Mouse (Mus musculus): ENCODE data around the gene Kcnd3. TPM values are rescaled to one million over a fixed set of nuclear protein-coding genes. Genes with fewer than 3 reads are reported as not detected.

The Kcnd3 gene
- polyA plus RNA-seq, 1 experiment from 2014 or later, result 3.6 TPM

DNA sequence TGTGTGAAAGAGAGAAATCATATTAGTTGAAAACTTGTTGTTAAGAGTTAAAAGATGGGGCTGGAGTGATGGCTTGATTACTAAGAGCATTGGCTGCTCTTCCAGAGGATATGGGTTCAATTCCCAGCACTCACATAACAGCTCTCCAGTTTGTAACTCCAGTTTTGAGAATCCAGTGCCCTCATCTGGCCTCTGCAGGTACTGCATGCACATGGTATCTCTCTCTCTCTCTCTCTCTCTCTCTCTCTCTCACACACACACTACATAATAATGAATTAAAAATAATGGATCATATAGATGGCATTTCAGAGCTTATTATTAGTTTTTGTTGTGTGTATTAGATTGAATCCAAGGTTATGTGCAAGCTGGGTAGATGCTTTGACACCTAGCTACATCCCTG, 29.7 kb upstream of the Kcnd3 start:
- Histone ChIP-seq H3K9ac (no peak overlapping the region), H3K27me3 (replicated peaks) (no peaks in the 10 kb centered on the region), H3K4me1 (no peaks in the 10 kb centered on the region), H3K4me2 (replicated peaks) (no peak overlapping the region), H3K9me3 (peaks cover 9% of the 10 kb centered on the region; the same call in 1 of the 2 replicates), H3K27ac (no peak overlapping the region), H3K36me3 (no peaks in the 10 kb centered on the region), H3K4me3 (no peak overlapping the region)
- ATAC-seq (ENCODE audit: low FRiP score, low read depth), result no peak

DNA sequence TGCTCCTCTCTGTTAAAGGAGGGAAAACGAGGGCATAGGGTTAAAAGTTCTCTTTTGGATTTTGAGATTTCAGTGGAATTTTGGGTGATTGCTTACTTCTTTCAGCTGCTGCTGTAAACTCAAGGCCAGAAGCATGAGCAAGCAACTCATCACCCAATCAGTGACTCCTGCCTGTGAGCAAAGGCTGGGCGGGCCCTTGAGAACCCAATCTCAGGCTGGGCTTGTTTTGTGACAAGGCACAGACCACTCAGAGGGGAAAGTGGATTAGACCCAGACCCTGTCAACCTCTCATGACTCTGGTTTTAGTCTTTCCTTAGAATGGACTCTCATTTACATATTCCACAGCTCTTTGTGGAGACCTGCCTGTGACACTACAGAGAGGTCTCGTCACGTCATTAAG, 28.7 kb upstream of the Kcnd3 start:
- Histone ChIP-seq H3K36me3 (no peaks in the 10 kb centered on the region), H3K4me2 (replicated peaks) (no peak overlapping the region), H3K27me3 (replicated peaks) (no peaks in the 10 kb centered on the region), H3K27ac (no peak overlapping the region), H3K9ac (no peak overlapping the region), H3K4me3 (no peak overlapping the region), H3K9me3 (peaks cover 9% of the 10 kb centered on the region; the same call in 1 of the 2 replicates), H3K4me1 (no peaks in the 10 kb centered on the region)
- ATAC-seq (ENCODE audit: low FRiP score, low read depth), result no peak
- WGBS, result 75% methylated on average over 4 of the region's 4 CpGs

DNA sequence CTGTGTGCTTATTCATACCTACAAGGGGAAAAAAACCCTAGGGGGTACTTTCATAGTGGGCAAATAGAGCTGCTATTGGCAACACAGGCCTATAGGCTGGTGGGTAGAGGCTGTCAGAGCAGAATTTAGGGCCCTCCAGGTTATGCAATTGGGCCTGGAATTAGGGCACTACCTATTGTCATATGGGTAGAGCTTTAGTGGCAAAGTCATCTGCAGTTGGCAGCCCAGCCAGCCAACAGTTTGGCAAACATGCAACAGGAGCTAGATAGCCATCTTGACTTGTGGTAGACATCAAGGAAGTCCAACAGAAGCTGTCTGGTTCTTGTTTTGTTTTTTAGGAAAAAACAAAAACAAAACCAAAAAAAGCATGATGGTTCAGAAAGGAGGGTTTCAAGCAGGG, 23.5 kb upstream of the Kcnd3 start:
- H3K9ac ChIP-seq, result no peak overlapping the region
- no peaks in the 10 kb centered on the region for H3K9me3 ChIP-seq
- H3K27me3 ChIP-seq (replicated peaks), result no peaks in the 10 kb centered on the region
- no peaks in the 10 kb centered on the region for H3K4me1 ChIP-seq
- H3K4me3 ChIP-seq, result no peak overlapping the region
- no peak overlapping the region for H3K4me2 ChIP-seq (replicated peaks)
- no peaks in the 10 kb centered on the region for H3K36me3 ChIP-seq
- ATAC-seq (ENCODE audit: low FRiP score, low read depth), result no peak
- H3K27ac ChIP-seq, result no peak overlapping the region

DNA sequence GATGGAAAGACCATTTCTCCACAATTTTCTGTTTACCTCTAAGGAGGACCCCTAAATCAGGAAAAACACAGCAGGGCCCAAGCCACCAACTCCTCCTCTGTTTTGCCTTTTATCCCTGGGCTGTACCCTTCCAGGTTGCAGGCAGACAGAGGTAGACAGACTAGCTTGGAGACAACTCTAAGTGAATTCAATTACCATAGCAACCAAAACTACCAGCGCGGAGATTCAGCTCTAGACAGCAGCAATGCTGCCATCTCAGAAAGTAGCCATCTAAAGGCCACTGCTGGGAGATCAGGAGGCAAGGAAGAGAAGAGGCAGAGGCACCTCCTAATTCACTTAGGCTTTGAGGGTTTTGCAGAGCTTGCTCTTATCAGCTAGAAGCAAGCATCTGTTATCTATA, 15.7 kb upstream of the Kcnd3 start:
- no peaks in the 10 kb centered on the region for H3K27me3 ChIP-seq (replicated peaks)
- no peak overlapping the region for H3K27ac ChIP-seq
- 58% methylated on average over 2 of the region's 2 CpGs for WGBS
- no peaks in the 10 kb centered on the region for H3K4me1 ChIP-seq
- ATAC-seq (ENCODE audit: low FRiP score, low read depth), result no peak
- no peak overlapping the region for H3K4me3 ChIP-seq
- no peak overlapping the region for H3K4me2 ChIP-seq (replicated peaks)
- no peaks in the 10 kb centered on the region for H3K9me3 ChIP-seq
- no peaks in the 10 kb centered on the region for H3K36me3 ChIP-seq
- H3K9ac ChIP-seq, result no peak overlapping the region

DNA sequence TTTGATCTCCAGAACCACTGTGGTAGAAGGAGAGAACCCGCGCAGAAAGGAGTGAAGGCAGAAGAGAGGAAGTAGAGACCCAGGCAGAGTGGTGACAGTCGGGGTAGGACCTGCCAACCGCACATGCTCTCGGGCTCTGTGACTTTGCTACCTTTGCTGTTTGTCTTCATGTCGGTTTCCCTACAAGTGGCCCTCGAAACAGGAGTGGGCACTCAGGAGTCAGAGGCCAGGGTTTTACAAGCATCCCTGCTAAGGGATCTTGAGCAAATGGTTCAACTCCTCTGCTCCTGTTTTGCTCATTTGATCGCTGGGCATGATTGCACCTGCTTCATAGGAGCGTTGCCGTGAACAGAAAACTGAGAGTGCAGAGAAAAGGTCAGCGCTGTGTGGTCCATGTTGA, 15.2 kb upstream of the Kcnd3 start:
- ATAC-seq (ENCODE audit: low FRiP score, low read depth), result no peak

DNA sequence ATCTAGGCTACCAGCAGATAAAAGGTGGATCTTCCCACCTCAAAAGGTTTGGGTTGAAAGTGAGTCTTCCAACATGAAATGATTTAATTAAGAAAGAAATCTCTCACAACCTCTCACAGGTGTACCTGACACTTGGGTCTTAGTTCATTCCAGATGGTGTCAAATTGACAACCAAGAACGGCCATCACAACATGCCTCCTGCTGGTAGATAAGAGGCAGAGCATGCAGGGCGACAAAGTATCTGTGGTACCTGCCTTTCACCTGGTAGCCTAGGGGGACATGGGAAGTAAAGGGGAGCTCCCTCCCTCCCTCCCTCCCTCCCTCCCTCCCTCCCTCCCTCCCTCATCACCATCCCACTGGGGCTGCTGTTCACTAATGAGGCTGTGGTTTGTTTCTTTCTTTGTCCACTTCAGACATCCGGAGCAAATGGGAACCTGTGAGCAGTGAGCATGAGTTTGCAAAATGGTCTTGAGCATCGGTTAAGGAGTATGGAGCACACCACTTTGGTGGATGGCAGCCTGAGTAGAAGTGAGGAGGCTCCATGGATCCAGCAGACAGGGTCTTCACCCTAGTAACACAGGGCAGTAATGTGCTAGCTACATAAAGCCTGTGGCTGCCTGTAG, 11.1 kb upstream of the Kcnd3 start:
- no peak for ATAC-seq (ENCODE audit: low FRiP score, low read depth)
- WGBS, result 61% methylated on average over 4 of the region's 4 CpGs
- no peak overlapping the region for H3K4me2 ChIP-seq (replicated peaks)
- no peaks in the 10 kb centered on the region for H3K36me3 ChIP-seq
- H3K4me1 ChIP-seq, result no peaks in the 10 kb centered on the region
- no peaks in the 10 kb centered on the region for H3K9me3 ChIP-seq
- H3K9ac ChIP-seq, result no peak overlapping the region
- H3K27ac ChIP-seq, result no peak overlapping the region
- no peak overlapping the region for H3K4me3 ChIP-seq
- H3K27me3 ChIP-seq (replicated peaks), result no peaks in the 10 kb centered on the region

More for the DNA sequence above, 15.2 kb upstream of the Kcnd3 start:
- 89% methylated on average over 11 of the region's 11 CpGs for WGBS
- H3K9me3 ChIP-seq, result no peaks in the 10 kb centered on the region
- no peak overlapping the region for H3K27ac ChIP-seq
- no peaks in the 10 kb centered on the region for H3K36me3 ChIP-seq
- H3K4me3 ChIP-seq, result no peak overlapping the region
- no peak overlapping the region for H3K9ac ChIP-seq
- H3K27me3 ChIP-seq (replicated peaks), result no peaks in the 10 kb centered on the region
- no peaks in the 10 kb centered on the region for H3K4me1 ChIP-seq
- H3K4me2 ChIP-seq (replicated peaks), result no peak overlapping the region

DNA sequence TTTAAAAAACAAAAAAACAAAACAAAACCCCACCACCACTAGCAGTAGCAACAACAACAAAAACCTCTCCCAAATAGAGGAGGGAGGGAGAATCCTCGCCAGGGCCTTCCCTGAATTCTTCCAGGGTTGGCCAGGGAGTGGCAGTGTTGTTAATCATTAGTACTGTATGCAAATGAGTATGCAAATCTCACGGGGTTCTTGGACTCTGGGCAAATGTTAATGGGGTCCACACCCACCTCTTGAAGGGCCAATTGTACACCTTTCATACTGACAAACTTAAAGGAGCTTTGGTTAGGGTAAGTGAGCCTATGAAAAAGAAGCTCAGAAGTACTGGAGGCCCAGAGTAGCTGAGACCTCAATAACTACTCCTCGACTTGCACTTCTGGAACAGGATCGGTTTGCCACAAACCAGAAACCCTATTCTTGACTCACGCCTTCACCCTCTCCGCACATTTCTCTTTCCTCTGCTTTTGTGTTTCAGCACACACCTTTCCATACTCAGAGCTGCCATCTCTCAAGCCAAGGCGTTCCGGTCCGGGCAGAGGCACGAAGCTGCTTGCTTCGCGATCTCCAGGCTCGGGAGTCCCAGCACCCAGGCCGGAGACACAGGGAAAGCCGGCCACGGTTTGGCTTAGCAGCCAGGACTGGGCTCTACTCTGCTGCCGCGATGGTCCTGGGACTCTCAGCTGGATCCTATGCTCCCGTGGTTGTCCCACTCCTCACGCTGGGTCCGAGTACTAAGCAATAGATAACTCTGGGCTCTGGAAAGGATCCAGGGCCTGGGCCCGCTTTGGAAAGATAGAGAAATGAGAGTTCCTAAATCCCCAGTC, 1.3 kb upstream of the Kcnd3 start:
- H3K27ac ChIP-seq, result no peak overlapping the region
- peak overlapping the region; percentile 100 for H3K4me2 ChIP-seq (replicated peaks)
- peaks cover 25% of the 10 kb centered on the region for H3K4me1 ChIP-seq
- peaks cover 36% of the 10 kb centered on the region for H3K27me3 ChIP-seq (replicated peaks)
- peak overlapping the region; percentile 78; the same call in 1 of the 2 replicates for H3K9ac ChIP-seq
- 1% methylated on average over 22 of the region's 22 CpGs for WGBS
- no peaks in the 10 kb centered on the region for H3K9me3 ChIP-seq
- H3K36me3 ChIP-seq, result no peaks in the 10 kb centered on the region
- ATAC-seq (ENCODE audit: low FRiP score, low read depth), result peak; percentile 27; the same call in 1 of the 2 replicates
- peak overlapping the region; percentile 75; the same call in 1 of the 2 replicates for H3K4me3 ChIP-seq

DNA sequence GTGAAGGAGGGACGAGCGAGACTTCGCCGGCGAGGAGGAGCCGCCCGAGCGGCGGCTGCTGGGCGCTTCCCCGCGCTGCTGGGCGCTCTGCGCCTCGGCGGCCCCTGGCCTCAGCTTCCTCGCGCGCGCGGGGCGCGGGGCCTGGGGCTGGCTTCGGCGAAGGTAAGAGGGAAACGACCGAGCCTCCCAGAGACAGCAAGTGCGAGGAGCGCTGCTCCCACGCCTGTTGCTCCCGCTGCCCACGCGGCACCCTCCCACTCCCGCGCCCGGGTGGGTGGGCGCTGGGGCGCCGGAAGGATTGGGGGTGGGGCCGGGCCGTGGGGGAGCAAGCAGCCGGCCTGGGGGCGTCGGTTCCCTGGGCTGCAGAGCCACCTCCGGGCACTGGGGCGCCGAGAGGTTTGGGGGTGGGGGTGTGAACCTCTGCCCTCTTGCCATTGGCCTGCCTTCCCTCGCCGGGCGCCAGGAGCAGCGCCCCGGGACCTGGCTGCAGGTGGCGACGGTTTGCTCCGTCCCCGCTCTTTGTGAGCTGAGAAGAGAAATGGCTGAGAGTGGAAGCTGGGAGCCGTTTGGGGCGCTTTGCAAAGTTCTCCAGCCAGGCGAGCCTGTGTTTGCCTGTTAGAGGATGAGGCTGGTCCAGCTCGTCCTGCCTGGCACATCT, 555 bp downstream of the Kcnd3 start:
- WGBS, result 0% methylated on average over 48 of the region's 60 CpGs
- Histone ChIP-seq H3K4me2 (replicated peaks) (peak overlapping the region; percentile 100), H3K27me3 (replicated peaks) (peaks cover 39% of the 10 kb centered on the region)

DNA sequence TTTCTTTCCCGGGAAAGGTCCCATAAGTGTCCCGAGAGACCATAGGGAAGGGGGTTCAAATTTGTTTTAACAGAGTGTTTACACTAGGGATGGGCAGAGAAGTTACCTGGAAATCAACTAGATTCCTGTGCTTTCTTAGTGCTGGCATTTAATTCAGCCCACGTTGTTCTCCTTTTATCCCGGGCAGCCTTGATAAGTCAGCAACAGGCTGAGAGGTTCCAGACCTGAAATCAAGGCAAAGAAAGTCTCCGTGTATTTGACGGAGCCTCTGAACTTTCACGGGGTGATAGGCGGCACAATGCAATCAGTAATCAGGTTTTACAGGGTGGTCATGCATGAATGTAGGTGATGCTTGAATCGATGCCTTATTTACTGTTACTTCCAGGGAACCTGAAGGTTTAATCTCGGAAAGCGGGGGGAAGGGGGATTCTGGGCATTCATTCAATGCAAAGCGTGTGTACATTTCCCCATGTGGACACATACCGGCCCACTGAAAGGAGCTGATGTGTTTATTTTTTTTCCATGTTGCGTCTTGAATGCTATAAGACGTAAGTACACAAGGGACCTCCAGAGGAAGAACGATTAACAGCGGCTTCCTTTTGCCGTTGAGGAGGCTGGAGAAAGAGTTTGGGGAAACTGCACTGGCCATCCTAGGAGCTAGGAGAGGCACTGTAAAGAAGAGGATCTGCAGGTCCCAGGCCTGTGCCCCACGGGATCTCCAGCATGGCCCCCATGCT, 1.3 kb downstream of the Kcnd3 start:
- Histone ChIP-seq H3K27me3 (replicated peaks) (peaks cover 39% of the 10 kb centered on the region), H3K4me3 (peak overlapping the region; percentile 75), H3K9me3 (no peaks in the 10 kb centered on the region), H3K9ac (peak overlapping the region; percentile 78), H3K4me1 (peaks cover 25% of the 10 kb centered on the region), H3K36me3 (no peaks in the 10 kb centered on the region), H3K27ac (no peak overlapping the region), H3K4me2 (replicated peaks) (peak overlapping the region; percentile 100)
- WGBS, result 8% methylated on average over 19 of the region's 19 CpGs
- ATAC-seq (ENCODE audit: low FRiP score, low read depth), result no peak

More for the DNA sequence above, 555 bp downstream of the Kcnd3 start:
- no peak overlapping the region for H3K27ac ChIP-seq
- peak overlapping the region; percentile 78 for H3K9ac ChIP-seq
- peak; percentile 49 for ATAC-seq (ENCODE audit: low FRiP score, low read depth)
- H3K4me3 ChIP-seq, result peak overlapping the region; percentile 75
- peaks cover 25% of the 10 kb centered on the region for H3K4me1 ChIP-seq
- no peaks in the 10 kb centered on the region for H3K36me3 ChIP-seq
- no peaks in the 10 kb centered on the region for H3K9me3 ChIP-seq

DNA sequence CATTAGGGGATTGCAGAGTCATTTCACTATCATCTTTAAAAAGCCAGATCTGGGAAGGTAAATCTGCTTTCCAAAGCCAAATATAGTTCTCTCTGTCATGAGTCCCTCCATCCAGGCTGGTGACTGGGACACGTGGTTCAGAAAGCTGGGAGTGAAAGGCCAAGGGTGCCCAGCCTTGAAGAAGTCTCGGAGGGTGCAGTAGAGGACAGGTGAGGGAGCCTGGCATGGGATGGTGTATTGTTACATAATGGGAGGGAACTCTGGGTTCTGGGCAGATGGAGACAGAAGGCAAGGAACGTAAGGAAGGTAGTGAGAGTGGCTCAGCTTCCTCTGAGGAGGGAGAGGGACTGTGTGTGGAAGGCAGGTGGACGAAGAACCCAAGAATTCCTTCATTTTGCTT, 5.5 kb downstream of the Kcnd3 start:
- no peak for ATAC-seq (ENCODE audit: low FRiP score, low read depth)
- Histone ChIP-seq H3K27me3 (replicated peaks) (peaks cover 21% of the 10 kb centered on the region), H3K4me3 (no peak overlapping the region), H3K9me3 (no peaks in the 10 kb centered on the region), H3K9ac (no peak overlapping the region), H3K4me1 (peaks cover 12% of the 10 kb centered on the region), H3K4me2 (replicated peaks) (no peak overlapping the region), H3K27ac (no peak overlapping the region), H3K36me3 (no peaks in the 10 kb centered on the region; the same call in none of the 2 replicates)
- WGBS, result 83% methylated on average over 4 of the region's 4 CpGs

DNA sequence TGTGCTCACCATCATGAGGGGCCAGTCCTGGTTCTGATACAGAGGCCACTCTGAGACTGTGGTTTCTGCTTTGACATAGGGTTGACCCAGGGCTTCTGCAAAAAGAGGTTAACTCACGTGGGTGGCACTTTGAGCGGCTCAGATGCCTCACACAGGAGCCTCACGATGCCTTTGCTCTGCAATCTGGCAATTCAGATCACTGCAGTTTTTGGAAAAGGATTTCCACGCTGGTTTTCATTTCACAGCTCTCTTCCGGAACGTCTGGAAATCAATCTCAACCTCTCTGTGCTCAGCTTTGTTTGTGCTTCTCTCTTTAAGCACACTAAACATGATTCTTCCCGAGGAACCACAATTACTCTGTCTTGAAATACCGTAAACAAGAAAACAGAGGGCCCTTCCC, 14.4 kb downstream of the Kcnd3 start:
- ATAC-seq (ENCODE audit: low FRiP score, low read depth), result no peak
- no peaks in the 10 kb centered on the region for H3K9me3 ChIP-seq
- no peaks in the 10 kb centered on the region for H3K27me3 ChIP-seq (replicated peaks)
- no peak overlapping the region for H3K27ac ChIP-seq
- no peak overlapping the region for H3K4me2 ChIP-seq (replicated peaks)
- H3K4me3 ChIP-seq, result no peak overlapping the region
- H3K9ac ChIP-seq, result no peak overlapping the region
- no peaks in the 10 kb centered on the region for H3K36me3 ChIP-seq
- 72% methylated on average over 8 of the region's 8 CpGs for WGBS
- H3K4me1 ChIP-seq, result no peaks in the 10 kb centered on the region

DNA sequence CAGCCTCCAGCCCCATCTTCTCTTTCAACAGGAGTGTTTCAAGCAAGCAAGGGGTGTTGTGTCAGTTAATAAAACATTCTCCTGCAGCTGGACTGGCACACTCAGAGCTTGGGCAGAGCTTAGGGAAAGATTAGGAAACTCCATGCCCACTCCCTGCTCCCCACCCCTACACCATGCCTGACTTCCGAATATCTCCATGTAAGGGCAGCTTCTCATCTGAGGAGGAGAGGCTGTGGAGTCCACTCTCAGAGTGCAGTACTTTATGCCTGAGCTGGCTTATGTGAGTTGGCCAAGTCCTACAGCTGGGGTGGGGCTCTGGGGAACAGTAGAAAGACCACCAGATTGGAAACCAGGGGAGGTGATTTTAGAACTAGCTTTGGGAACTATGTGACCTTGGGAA, 20.4 kb downstream of the Kcnd3 start:
- Histone ChIP-seq H3K4me3 (no peak overlapping the region), H3K27ac (no peak overlapping the region)
- 79% methylated on average over 1 of the region's 1 CpGs for WGBS

More for the DNA sequence above, 20.4 kb downstream of the Kcnd3 start:
- H3K4me2 ChIP-seq (replicated peaks), result no peak overlapping the region
- no peaks in the 10 kb centered on the region for H3K36me3 ChIP-seq
- no peak overlapping the region for H3K9ac ChIP-seq
- H3K4me1 ChIP-seq, result no peaks in the 10 kb centered on the region
- H3K27me3 ChIP-seq (replicated peaks), result no peaks in the 10 kb centered on the region
- no peaks in the 10 kb centered on the region for H3K9me3 ChIP-seq
- ATAC-seq (ENCODE audit: low FRiP score, low read depth), result no peak

Measured in neural tube, embryonic 12.5 days (tissue).